Mouse (Mus musculus) spleen, adult 2 months (tissue): Measurements from ENCODE around the gene Gys2. TPM values are rescaled to one million over a fixed set of nuclear protein-coding genes. Genes with fewer than 3 reads are reported as not detected.

Experiments
- DNase-seq, 2 experiments: peaks; one replicate each; pipeline versions ENCODE4 v3.0.0 to v3.0.0-alpha.2; 2012 to 2021; ENCODE audit warnings: low spot score in 2 of 2, low read depth in 1 of 2
- H3K27ac ChIP-seq: fragments of 200-500 bp; 2 replicates; pipeline ENCODE4 v1.5.1; 2012; ENCODE audit warnings: low read length, inconsistent platforms; ENCODE audit not compliant: insufficient read depth
- H3K27me3 ChIP-seq: fragments of 200-500 bp; 2 replicates; pipeline ENCODE4 v1.6.1; 2012; ENCODE audit warnings: mild to moderate bottlenecking, moderate library complexity, low read length, inconsistent platforms; ENCODE audit not compliant: control insufficient read depth, insufficient read depth
- H3K36me3 ChIP-seq: fragments of 200-500 bp; 2 replicates; pipeline ENCODE4 v1.6.1; 2012; ENCODE audit warnings: mild to moderate bottlenecking, low read length, inconsistent platforms; ENCODE audit not compliant: control insufficient read depth, insufficient read depth
- H3K4me1 ChIP-seq: fragments of 200-500 bp; 2 replicates; pipeline ENCODE4 v1.6.1; 2011; ENCODE audit warnings: inconsistent platforms; ENCODE audit not compliant: control insufficient read depth, insufficient read depth, insufficient read length
- H3K4me3 ChIP-seq: fragments of 200-500 bp; 2 replicates; pipeline ENCODE4 v1.5.1; 2011; ENCODE audit warnings: mild to moderate bottlenecking, inconsistent platforms; ENCODE audit not compliant: insufficient read depth, insufficient read length; ENCODE audit errors: extremely low read depth
- CTCF ChIP-seq: fragments of 200-500 bp; IDR thresholded peaks from 2 replicates; pipeline ENCODE4 v1.5.1; 2011; ENCODE audit warnings: mild to moderate bottlenecking, inconsistent platforms; ENCODE audit not compliant: insufficient read depth, insufficient read length, insufficient replicate concordance; ENCODE audit errors: extremely low read depth
- POLR2A ChIP-seq: fragments of 200-500 bp; IDR thresholded peaks from 2 replicates; pipeline ENCODE4 v1.6.1; 2011; ENCODE audit warnings: low read depth, low read length, inconsistent platforms
- WGBS: fragments of 180-500 bp; shearing (Covaris S2); methylation state at CpG from one replicate; pipeline ENCODE4 v1.1.7; 2018; 5-methylcytosine and 5-hydroxymethylcytosine counted together
- polyA plus RNA-seq: library from polyadenylated mRNA; depleted of rRNA; stranded (reverse); fragments of >200 nt; gene quantifications from 2 replicates; pipeline ENCODE4 v1.2.3, GENCODE M21; 2012; rRNA removed

The Gys2 gene
- polyA plus RNA-seq, 1 experiment = 0.02 TPM

GRCm38 (mm10) chr6:142378576-142379330, 94.2 kb downstream of the Gys2 start:
- no peak overlapping the region for H3K27ac ChIP-seq
- H3K4me3 ChIP-seq = no peak overlapping the region
- no peak for TF ChIP-seq POLR2A
- no peak for TF ChIP-seq CTCF
- no peaks in the 10 kb centered on the region for H3K4me1 ChIP-seq
- no peak for DNase-seq
- no peaks in the 10 kb centered on the region for H3K27me3 ChIP-seq
- 97% methylated on average over 8 of the region's 8 CpGs for WGBS
- peaks cover 24% of the 10 kb centered on the region for H3K36me3 ChIP-seq

- H3K27ac ChIP-seq = no peak overlapping the region
- WGBS = 67% methylated on average over 1 of the region's 1 CpGs
- TF ChIP-seq CTCF = no peak
- TF ChIP-seq POLR2A = no peak
- DNase-seq = no peak
- no peaks in the 10 kb centered on the region for H3K4me1 ChIP-seq
- no peak overlapping the region for H3K4me3 ChIP-seq
- peaks cover 31% of the 10 kb centered on the region for H3K36me3 ChIP-seq
- no peaks in the 10 kb centered on the region for H3K27me3 ChIP-seq
Measured at GRCm38 (mm10) chr6:142377081-142377480, 95.8 kb downstream of the Gys2 start.

Other genes starting within 250 kb of the Gys2 start
- gene Iapp, start 174.7 kb downstream of the Gys2 start, polyA plus RNA-seq = 0.40 and 0.52 TPM in 2 replicates
- gene Slco1a5, start 150.1 kb downstream of the Gys2 start, polyA plus RNA-seq = not detected in 2 replicates
- 2.7 and 2.8 TPM in 2 replicates for gene Pyroxd1, start 127.5 kb downstream of the Gys2 start, polyA plus RNA-seq
- gene Recql, start 86.0 kb downstream of the Gys2 start, polyA plus RNA-seq = 8.1 and 8.9 TPM in 2 replicates
- gene Golt1b, start 85.9 kb downstream of the Gys2 start, polyA plus RNA-seq = 2.9 and 3.1 TPM in 2 replicates
- 0.30 and 0.32 TPM in 2 replicates for gene Spx, start 59.7 kb downstream of the Gys2 start, polyA plus RNA-seq
- gene Ldhb, start 34.8 kb upstream of the Gys2 start, polyA plus RNA-seq = 5.6 and 5.8 TPM in 2 replicates
- 12.0 and 12.8 TPM in 2 replicates for gene Kcnj8, start 98.5 kb upstream of the Gys2 start, polyA plus RNA-seq
- gene Abcc9, start 229.2 kb upstream of the Gys2 start, polyA plus RNA-seq = 1.8 and 2.0 TPM in 2 replicates